Mouse (Mus musculus): ENCODE results near the gene Prl2a1. TPM values are rescaled to one million over a fixed set of nuclear protein-coding genes. Genes with fewer than 3 reads are reported as not detected.

The Prl2a1 gene
- polyA plus RNA-seq (2014; fragmentation: Illumina TruSeq; extraction: RNeasy Lipid Tissue Mini Kit (QIAGEN cat#74804); ENCODE audit: low read depth, low replicate concordance): not detected

DNA sequence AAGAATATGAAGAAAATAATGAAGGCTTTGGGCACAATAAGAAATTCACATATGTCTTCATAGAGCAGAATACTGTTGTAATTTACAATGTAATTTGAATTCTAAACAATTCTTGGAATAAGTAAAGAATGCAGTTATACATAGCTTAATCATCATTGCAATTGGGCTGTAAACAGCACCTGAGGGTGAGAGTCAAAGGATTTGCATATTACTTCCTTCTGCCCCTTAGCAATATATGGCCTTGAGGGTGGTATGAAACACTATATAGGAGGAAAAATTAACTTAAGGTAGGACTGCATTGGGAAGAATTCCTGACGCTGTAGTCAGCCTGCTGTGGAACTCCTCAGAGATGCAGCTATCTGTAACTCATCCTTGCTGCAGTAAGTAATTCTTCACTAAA lies at the start of gene Prl2a1:
Gene Prl2a1, plus strand, starts transcription at position 301 of the 400 bp plus-strand sequence.

DNA sequence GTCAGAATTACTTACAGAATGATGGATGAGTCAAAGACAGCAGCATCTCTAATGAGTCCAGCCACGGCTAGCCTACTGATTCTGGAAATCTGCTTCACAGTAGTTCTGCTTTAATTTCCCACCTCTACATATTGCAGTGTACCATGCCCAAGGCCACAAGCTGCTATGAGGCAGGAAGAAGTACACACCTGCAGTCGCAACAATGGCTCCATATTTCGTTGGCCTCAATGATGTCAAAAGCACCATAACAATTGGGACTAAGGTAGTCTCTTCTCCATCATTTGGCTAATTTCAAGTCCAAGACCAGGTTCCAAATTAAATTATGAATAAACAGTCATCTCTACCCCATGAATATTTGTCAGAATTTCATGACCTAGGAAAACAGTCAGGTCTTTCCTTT lies 20.8 kb upstream of the Prl2a1 start, which contains the start of gene Prl7c1:
Gene Prl7c1, minus strand, starts transcription at position 101 of the 400 bp plus-strand sequence.

GRCm38 (mm10) chr13:27849042-27849441 lies 47.6 kb downstream of the Prl2a1 start, which contains the start of gene Prl2c1:
Gene Prl2c1, plus strand, starts transcription at chr13:27849342.

Other genes with a start within 250 kb of the Prl2a1 start
- gene Prl8a9, start 237.0 kb upstream of the Prl2a1 start, polyA plus RNA-seq (2014; fragmentation: Illumina TruSeq; extraction: RNeasy Lipid Tissue Mini Kit (QIAGEN cat#74804); ENCODE audit: low read depth, low replicate concordance): not detected
- not detected for gene Prl8a1, start 219.5 kb upstream of the Prl2a1 start, polyA plus RNA-seq (2014; fragmentation: Illumina TruSeq; extraction: RNeasy Lipid Tissue Mini Kit (QIAGEN cat#74804); ENCODE audit: low read depth, low replicate concordance)
- gene Prl7b1, start 191.1 kb upstream of the Prl2a1 start, polyA plus RNA-seq (2014; fragmentation: Illumina TruSeq; extraction: RNeasy Lipid Tissue Mini Kit (QIAGEN cat#74804); ENCODE audit: low read depth, low replicate concordance): not detected
- gene Prl7a1, start 159.2 kb upstream of the Prl2a1 start, polyA plus RNA-seq (2014; fragmentation: Illumina TruSeq; extraction: RNeasy Lipid Tissue Mini Kit (QIAGEN cat#74804); ENCODE audit: low read depth, low replicate concordance): not detected
- not detected for gene Prl7a2, start 133.6 kb upstream of the Prl2a1 start, polyA plus RNA-seq (2014; fragmentation: Illumina TruSeq; extraction: RNeasy Lipid Tissue Mini Kit (QIAGEN cat#74804); ENCODE audit: low read depth, low replicate concordance)
- not detected for gene Prl7d1, start 84.9 kb upstream of the Prl2a1 start, polyA plus RNA-seq (2014; fragmentation: Illumina TruSeq; extraction: RNeasy Lipid Tissue Mini Kit (QIAGEN cat#74804); ENCODE audit: low read depth, low replicate concordance)
- gene Prl7c1, start 20.9 kb upstream of the Prl2a1 start, polyA plus RNA-seq (2014; fragmentation: Illumina TruSeq; extraction: RNeasy Lipid Tissue Mini Kit (QIAGEN cat#74804); ENCODE audit: low read depth, low replicate concordance): not detected
- gene Prl2c1, start 47.7 kb downstream of the Prl2a1 start, polyA plus RNA-seq (2014; fragmentation: Illumina TruSeq; extraction: RNeasy Lipid Tissue Mini Kit (QIAGEN cat#74804); ENCODE audit: low read depth, low replicate concordance): not detected
- gene Prl4a1, start 214.6 kb downstream of the Prl2a1 start, polyA plus RNA-seq (2014; fragmentation: Illumina TruSeq; extraction: RNeasy Lipid Tissue Mini Kit (QIAGEN cat#74804); ENCODE audit: low read depth, low replicate concordance): not detected

Data from adipose tissue, adult 10 weeks (tissue).